Mouse (Mus musculus): Measurements from ENCODE around the gene Sncb.
"Not testable (repeated sequence)": the region's sequence is repeated elsewhere in the genome, so short reads cannot be mapped to it uniquely, and the experiment has no call there.

Sncb gene

GRCm38 (mm10) chr13:54766192-54766768 lies at the start of gene Sncb:
TSS of gene Sncb (minus strand) at chr13:54766595.
- peak; percentile 58 for DNase-seq

- no peak for DNase-seq
Observed at GRCm38 (mm10) chr13:54813381-54813780, 47.0 kb upstream of the Sncb start.

- no peak for DNase-seq
Observed at GRCm38 (mm10) chr13:54811476-54811875, 45.1 kb upstream of the Sncb start.

GRCm38 (mm10) chr13:54808067-54808466 lies 41.7 kb upstream of the Sncb start:
- DNase-seq = no peak

GRCm38 (mm10) chr13:54806434-54806976 lies 40.1 kb upstream of the Sncb start:
- no peak for DNase-seq

- DNase-seq = no peak
Observed at GRCm38 (mm10) chr13:54805134-54805838, 38.9 kb upstream of the Sncb start.

- no peak for DNase-seq
Observed at GRCm38 (mm10) chr13:54803010-54803409, 36.6 kb upstream of the Sncb start.

GRCm38 (mm10) chr13:54800206-54800605 lies 33.8 kb upstream of the Sncb start:
- no peak for DNase-seq

- peak; percentile 81 for DNase-seq
Observed at GRCm38 (mm10) chr13:54799701-54800100, 33.3 kb upstream of the Sncb start.

- no peak for DNase-seq
Observed at GRCm38 (mm10) chr13:54798740-54799139, 32.3 kb upstream of the Sncb start.

- DNase-seq = no peak
Observed at GRCm38 (mm10) chr13:54797861-54798643, 31.7 kb upstream of the Sncb start.

GRCm38 (mm10) chr13:54797356-54797755 lies 31.0 kb upstream of the Sncb start:
- peak; percentile 42 for DNase-seq

- DNase-seq = peak; percentile 49
Observed at GRCm38 (mm10) chr13:54794843-54795242, 28.4 kb upstream of the Sncb start.

- DNase-seq = no peak
Observed at GRCm38 (mm10) chr13:54794002-54794577, 27.7 kb upstream of the Sncb start.

GRCm38 (mm10) chr13:54792259-54793230 lies 26.1 kb upstream of the Sncb start:
- peak; percentile 38 for DNase-seq

- DNase-seq = peak; percentile 82
Observed at GRCm38 (mm10) chr13:54789561-54790397, 23.4 kb upstream of the Sncb start.

GRCm38 (mm10) chr13:54788740-54789560 lies 22.6 kb upstream of the Sncb start, which contains the start of gene Tspan17:
TSS of gene Tspan17 (plus strand) at chr13:54789377.
- peak; percentile 99 for DNase-seq

- not testable (repeated sequence) for DNase-seq
Observed at GRCm38 (mm10) chr13:54787591-54787990, 21.2 kb upstream of the Sncb start.

- DNase-seq = no peak
Observed at GRCm38 (mm10) chr13:54783698-54784097, 17.3 kb upstream of the Sncb start, which contains the start of gene Eif4e1b. TSS of gene Eif4e1b (plus strand) at chr13:54783998.

GRCm38 (mm10) chr13:54783235-54783634 lies 16.8 kb upstream of the Sncb start:
- no peak for DNase-seq

Measured in lung, postnatal 10 days (tissue).